Mouse (Mus musculus) MEL (cell line): ENCODE data around the gene Ighmbp2. TPM values are rescaled to one million over a fixed set of nuclear protein-coding genes. Genes with fewer than 3 reads are reported as not detected.
A peak's percentile ranks its signal among the peaks of the same experiment; 100 is the strongest.

Experiments
- DNase-seq: peaks from one replicate; pipeline ENCODE4 v3.0.0; 2011; ENCODE audit warnings: low read depth, low spot score
- H3K27ac ChIP-seq: 2 replicates; pipeline ENCODE4 v1.5.1; 2012; ENCODE audit warnings: low read depth, mild to moderate bottlenecking, control low read depth, low read length, moderate library complexity; ENCODE audit not compliant: control insufficient read depth
- H3K27me3 ChIP-seq, 2 experiments: fragments of 150-350 bp in 1 of 2; sonication (generic) in 1 of 2; 2 replicates each; pipeline ENCODE4 v1.6.1; 2012; ENCODE audit warnings: low read length in 2 of 2, mild to moderate bottlenecking in 2 of 2, improper control_type of control experiment in 1 of 2, moderate library complexity in 1 of 2; ENCODE audit not compliant: insufficient read depth in 2 of 2, control insufficient read depth in 1 of 2
- H3K36me3 ChIP-seq, 2 experiments: 2 replicates each; pipeline ENCODE4 v1.6.1; 2012 to 2014; ENCODE audit warnings: low read length in 2 of 2, improper control_type of control experiment in 1 of 2, inconsistent platforms in 1 of 2, mild to moderate bottlenecking in 1 of 2; ENCODE audit not compliant: insufficient read depth in 2 of 2, control insufficient read depth in 1 of 2
- H3K4me1 ChIP-seq, 2 experiments: fragments of 150-350 bp in 1 of 2; sonication (generic) in 1 of 2; 2 replicates each; pipeline ENCODE4 v1.6.1; 2012; ENCODE audit warnings: low read length in 2 of 2, improper control_type of control experiment in 1 of 2, mild to moderate bottlenecking in 1 of 2; ENCODE audit not compliant: insufficient read depth in 2 of 2, control insufficient read depth in 1 of 2
- H3K4me3 ChIP-seq, 2 experiments: fragments of 150-350 bp in 1 of 2; sonication (generic) in 1 of 2; 2 replicates each; pipeline ENCODE4 v1.5.1; 2012; ENCODE audit warnings: low read depth in 2 of 2, low read length in 2 of 2, mild to moderate bottlenecking in 2 of 2, moderate library complexity in 2 of 2, control low read depth in 1 of 2, improper control_type of control experiment in 1 of 2; ENCODE audit not compliant: control insufficient read depth in 1 of 2, insufficient read depth in 1 of 2
- H3K79me2 ChIP-seq: 2 replicates; pipeline ENCODE4 v1.6.1; 2012; ENCODE audit warnings: mild to moderate bottlenecking, low read length, moderate library complexity; ENCODE audit not compliant: control insufficient read depth, poor library complexity, insufficient read depth
- H3K9ac ChIP-seq: 2 replicates; pipeline ENCODE4 v1.6.1; 2012; ENCODE audit warnings: low read depth, mild to moderate bottlenecking, control low read depth, low read length, moderate library complexity; ENCODE audit not compliant: control insufficient read depth, poor library complexity, severe bottlenecking
- H3K9me3 ChIP-seq: fragments of 150-350 bp; sonication (generic); replicated peaks from 2 replicates; pipeline ENCODE4 v1.6.1; 2012; ENCODE audit warnings: mild to moderate bottlenecking, low read length, improper control_type of control experiment, moderate library complexity; ENCODE audit not compliant: insufficient read depth
- BHLHE40 ChIP-seq: IDR thresholded peaks from 2 replicates; pipeline ENCODE4 v1.6.1; 2012; ENCODE audit warnings: low read depth, mild to moderate bottlenecking, inconsistent platforms, low read length, improper control_type of control experiment, borderline replicate concordance
- CHD1 ChIP-seq: IDR thresholded peaks from 2 replicates; pipeline ENCODE4 v1.6.1; 2012; ENCODE audit warnings: low read depth, mild to moderate bottlenecking, inconsistent platforms, low read length, improper control_type of control experiment
- CHD2 ChIP-seq: IDR thresholded peaks from 2 replicates; pipeline ENCODE4 v1.6.1; 2011; ENCODE audit warnings: low read length, improper control_type of control experiment
- CTCF ChIP-seq, 3 experiments: IDR thresholded peaks in 2 of 3; conservative IDR thresholded peaks in 1 of 3; 2 replicates each; pipeline ENCODE4 v1.5.1; 2011 to 2012; ENCODE audit warnings: low read length in 3 of 3, low read depth in 2 of 3, mild to moderate bottlenecking in 2 of 3, improper control_type of control experiment in 1 of 3, inconsistent platforms in 1 of 3, mixed read lengths in 1 of 3, moderate library complexity in 1 of 3; ENCODE audit not compliant: control insufficient read depth in 1 of 3, insufficient read depth in 1 of 3, poor library complexity in 1 of 3, severe bottlenecking in 1 of 3
- E2F4 ChIP-seq: IDR thresholded peaks from 2 replicates; pipeline ENCODE4 v1.6.1; 2011; ENCODE audit warnings: low read depth, low read length, improper control_type of control experiment, borderline replicate concordance
- ELF1 ChIP-seq: IDR thresholded peaks from 2 replicates; pipeline ENCODE4 v1.6.1; 2014; ENCODE audit warnings: low read depth, mild to moderate bottlenecking, inconsistent platforms, low read length, improper control_type of control experiment, moderate library complexity
- EP300 ChIP-seq, 2 experiments: IDR thresholded peaks; 2 replicates each; pipeline ENCODE4 v1.6.1; 2011; ENCODE audit warnings: improper control_type of control experiment in 2 of 2, low read length in 2 of 2, low read depth in 1 of 2, mild to moderate bottlenecking in 1 of 2
- ETS1 ChIP-seq: IDR thresholded peaks from 2 replicates; pipeline ENCODE4 v1.6.1; 2012; ENCODE audit warnings: low read depth, mild to moderate bottlenecking, inconsistent platforms, low read length, improper control_type of control experiment, moderate library complexity
- GABPA ChIP-seq: IDR thresholded peaks from 2 replicates; pipeline ENCODE4 v1.6.1; 2012; ENCODE audit warnings: low read depth, mild to moderate bottlenecking, inconsistent platforms, low read length, improper control_type of control experiment, moderate library complexity
- GATA1 ChIP-seq: IDR thresholded peaks from 2 replicates; pipeline ENCODE4 v1.6.1; 2011; ENCODE audit warnings: low read depth, low read length, improper control_type of control experiment
- HCFC1 ChIP-seq: IDR thresholded peaks from 2 replicates; pipeline ENCODE4 v1.6.1; 2012; ENCODE audit warnings: low read depth, mild to moderate bottlenecking, inconsistent platforms, low read length, improper control_type of control experiment, moderate library complexity
- JUND ChIP-seq: IDR thresholded peaks from 2 replicates; pipeline ENCODE4 v1.6.1; 2011; ENCODE audit warnings: low read depth, mild to moderate bottlenecking, improper control_type of control experiment, low read length
- MAFK ChIP-seq: IDR thresholded peaks from 2 replicates; pipeline ENCODE4 v1.6.1; 2011; ENCODE audit warnings: low read depth, mild to moderate bottlenecking, low read length, improper control_type of control experiment, borderline replicate concordance
- MAX ChIP-seq: IDR thresholded peaks from 2 replicates; pipeline ENCODE4 v1.6.1; 2011; ENCODE audit warnings: low read length, improper control_type of control experiment
- MAZ ChIP-seq: IDR thresholded peaks from 2 replicates; pipeline ENCODE4 v1.6.1; 2012; ENCODE audit warnings: low read depth, mild to moderate bottlenecking, inconsistent platforms, low read length, improper control_type of control experiment
- MEF2A ChIP-seq: IDR thresholded peaks from 2 replicates; pipeline ENCODE4 v1.6.1; 2014; ENCODE audit warnings: low read depth, mild to moderate bottlenecking, inconsistent platforms, low read length, improper control_type of control experiment; ENCODE audit not compliant: poor library complexity, insufficient replicate concordance, severe bottlenecking; ENCODE audit errors: extremely low read depth
- MXI1 ChIP-seq: IDR thresholded peaks from 2 replicates; pipeline ENCODE4 v1.6.1; 2011; ENCODE audit warnings: mild to moderate bottlenecking, low read depth, low read length, improper control_type of control experiment
- MYB ChIP-seq: IDR thresholded peaks from 2 replicates; pipeline ENCODE4 v1.6.1; 2011; ENCODE audit warnings: mild to moderate bottlenecking, low read depth, low read length, improper control_type of control experiment
- NELFE ChIP-seq: IDR thresholded peaks from 2 replicates; pipeline ENCODE4 v1.6.1; 2011; ENCODE audit warnings: low read depth, low read length, improper control_type of control experiment
- NRF1 ChIP-seq: IDR thresholded peaks from 2 replicates; pipeline ENCODE4 v1.6.1; 2014; ENCODE audit warnings: low read depth, mild to moderate bottlenecking, inconsistent platforms, low read length, improper control_type of control experiment, moderate library complexity; ENCODE audit not compliant: poor library complexity, insufficient read depth, severe bottlenecking
- POLR2A ChIP-seq, 2 experiments: IDR thresholded peaks; 2 replicates each; pipeline ENCODE4 v1.6.1; 2011 to 2012; ENCODE audit warnings: low read length in 2 of 2, mild to moderate bottlenecking in 2 of 2, control low read depth in 1 of 2, improper control_type of control experiment in 1 of 2, low read depth in 1 of 2, moderate library complexity in 1 of 2; ENCODE audit not compliant: control insufficient read depth in 1 of 2, insufficient read depth in 1 of 2, poor library complexity in 1 of 2
- POLR2AphosphoS2 ChIP-seq: IDR thresholded peaks from 2 replicates; pipeline ENCODE4 v1.6.1; 2011; ENCODE audit warnings: low read length, improper control_type of control experiment
- POLR2AphosphoS5 ChIP-seq: IDR thresholded peaks from 2 replicates; pipeline ENCODE4 v1.6.1; 2012; ENCODE audit warnings: low read depth, borderline replicate concordance, mild to moderate bottlenecking, inconsistent platforms, low read length, moderate library complexity, mixed read lengths
- RAD21 ChIP-seq: IDR thresholded peaks from 2 replicates; pipeline ENCODE4 v1.6.1; 2011; ENCODE audit warnings: mild to moderate bottlenecking, low read depth, low read length, improper control_type of control experiment
- RCOR1 ChIP-seq: IDR thresholded peaks from 2 replicates; pipeline ENCODE4 v1.6.1; 2012; ENCODE audit warnings: low read depth, mild to moderate bottlenecking, inconsistent platforms, low read length, improper control_type of control experiment
- SIN3A ChIP-seq: IDR thresholded peaks from 2 replicates; pipeline ENCODE4 v1.6.1; 2012; ENCODE audit warnings: low read length, improper control_type of control experiment, inconsistent platforms
- SMC3 ChIP-seq: IDR thresholded peaks from 2 replicates; pipeline ENCODE4 v1.6.1; 2011; ENCODE audit warnings: low read depth, low read length, improper control_type of control experiment
- TAL1 ChIP-seq: IDR thresholded peaks from 2 replicates; pipeline ENCODE4 v1.6.1; 2012; ENCODE audit warnings: mild to moderate bottlenecking, inconsistent platforms, low read length, moderate library complexity, mixed read lengths
- TBP ChIP-seq: IDR thresholded peaks from 2 replicates; pipeline ENCODE4 v1.8.0; 2011; ENCODE audit warnings: low read depth, low read length, improper control_type of control experiment
- TCF12 ChIP-seq: IDR thresholded peaks from 2 replicates; pipeline ENCODE4 v1.6.1; 2014; ENCODE audit warnings: low read depth, mild to moderate bottlenecking, inconsistent platforms, low read length, improper control_type of control experiment, moderate library complexity
- UBTF ChIP-seq: IDR thresholded peaks from 2 replicates; pipeline ENCODE4 v1.6.1; 2012; ENCODE audit warnings: low read depth, mild to moderate bottlenecking, inconsistent platforms, low read length, improper control_type of control experiment, moderate library complexity, borderline replicate concordance; ENCODE audit not compliant: insufficient read depth
- USF1 ChIP-seq: IDR thresholded peaks from 2 replicates; pipeline ENCODE4 v1.6.1; 2014; ENCODE audit warnings: low read depth, mild to moderate bottlenecking, inconsistent platforms, low read length, improper control_type of control experiment, moderate library complexity
- USF2 ChIP-seq, 2 experiments: IDR thresholded peaks; 2 replicates each; pipeline ENCODE4 v1.6.1; 2011 to 2012; ENCODE audit warnings: improper control_type of control experiment in 2 of 2, low read length in 2 of 2, borderline replicate concordance in 1 of 2, inconsistent platforms in 1 of 2, low read depth in 1 of 2, mild to moderate bottlenecking in 1 of 2; ENCODE audit not compliant: insufficient read depth in 1 of 2
- ZC3H11A ChIP-seq: IDR thresholded peaks from 2 replicates; pipeline ENCODE4 v1.6.1; 2012; ENCODE audit warnings: low read depth, mild to moderate bottlenecking, inconsistent platforms, low read length, improper control_type of control experiment
- ZKSCAN1 ChIP-seq: IDR thresholded peaks from 2 replicates; pipeline ENCODE4 v1.6.1; 2012; ENCODE audit warnings: low read depth, mild to moderate bottlenecking, inconsistent platforms, low read length, improper control_type of control experiment, moderate library complexity
- ZMIZ1 ChIP-seq: IDR thresholded peaks from 2 replicates; pipeline ENCODE4 v1.6.1; 2012; ENCODE audit warnings: low read depth, mild to moderate bottlenecking, inconsistent platforms, low read length, improper control_type of control experiment, moderate library complexity
- ZNF384 ChIP-seq: IDR thresholded peaks from 2 replicates; pipeline ENCODE4 v1.6.1; 2012; ENCODE audit warnings: low read depth, mild to moderate bottlenecking, inconsistent platforms, low read length, improper control_type of control experiment
- polyA plus RNA-seq, 2 experiments: library from polyadenylated mRNA; stranded (reverse) in 1 of 2; unstranded in 1 of 2; fragments of >175 nt in 1 of 2; fragments of >200 nt in 1 of 2; gene quantifications; 2 replicates each; pipeline versions ENCODE4 v1.2.1 to v1.2.4; 2012; ENCODE audit warnings: low replicate concordance in 2 of 2, low read depth in 1 of 2; ENCODE audit not compliant: insufficient read length in 2 of 2, insufficient read depth in 1 of 2, missing spikeins in 1 of 2
- total RNA-seq: library from RNA; depleted of rRNA; stranded (reverse); fragments of 300-350 nt; gene quantifications from 2 replicates; pipeline ENCODE4 v1.2.3, GENCODE M21; 2012

Ighmbp2 gene
- total and polyA plus RNA-seq, 3 experiments = 11.7 to 12.9 TPM; not detected in 1

GRCm38 (mm10) chr19:3320801-3321200 is 38.0 kb upstream of the Ighmbp2 start:
- peaks cover 13 to 21% of the 10 kb centered on the region in 2 experiments for H3K4me1 ChIP-seq
- H3K27me3 ChIP-seq = no peaks in the 10 kb centered on the region
- peak; percentile 93 for DNase-seq
- peaks cover 0 to 5% of the 10 kb centered on the region in 2 experiments; a peak in 2 of 4 replicates for H3K36me3 ChIP-seq
- peak overlapping the region; percentile 75 for H3K9ac ChIP-seq
- no peaks in the 10 kb centered on the region; the same call in 1 of the 2 replicates for H3K79me2 ChIP-seq
- H3K27ac ChIP-seq = peak overlapping the region; percentile 89; the same call in 1 of the 2 replicates
- no peaks in the 10 kb centered on the region for H3K9me3 ChIP-seq
- H3K4me3 ChIP-seq = peak overlapping the region; percentile 51 to 68
- TF ChIP-seq TCF12 (peak; percentile 39), POLR2AphosphoS2 (no peak), POLR2A (IDR thresholded peaks at IDR 0.05; ENCODE audit: control insufficient read depth in 1 of 2, insufficient read depth in 1 of 2, low read depth in 1 of 2, low read length in 2 of 2, poor library complexity in 1 of 2) (no peak), BHLHE40 (peak; percentile 71; the same call in 1 of the 2 replicates), SMC3 (peak; percentile 87), ETS1 (peak; percentile 63; the same call in 1 of the 2 replicates), MXI1 (peak; percentile 72), RCOR1 (no peak; the same call in 1 of the 2 replicates), MYB (no peak), TAL1 (no peak), E2F4 (no peak), ZMIZ1 (no peak), SIN3A (peak; percentile 86), UBTF (no peak), USF1 (0 out of 2 replicates have a peak, but pooled peaks have one; percentile 1), HCFC1 (0 out of 2 replicates have a peak, but pooled peaks have one; percentile 29), MEF2A (no peak), TBP (peak; percentile 58), USF2 (IDR thresholded peaks at IDR 0.05; ENCODE audit: borderline replicate concordance in 1 of 2, insufficient read depth in 1 of 2, low read depth in 1 of 2, low read length in 2 of 2) (no peak), MAZ (peak; percentile 28; the same call in 1 of the 2 replicates), POLR2AphosphoS5 (no peak), ZNF384 (no peak), CHD1 (no peak), EP300 (IDR thresholded peaks at IDR 0.05; ENCODE audit: low read depth in 1 of 2, low read length in 2 of 2) (peak; percentile 34 to 38; a peak in 1 of 4 replicates), ELF1 (0 out of 2 replicates have a peak, but pooled peaks have one; percentile 21), NRF1 (no peak), ZKSCAN1 (no peak), NELFE (no peak), MAFK (no peak), CTCF (IDR thresholded peaks at IDR 0.05 in 2 of 3, conservative IDR thresholded peaks at IDR 0.05 in 1 of 3; ENCODE audit: control insufficient read depth in 1 of 3, insufficient read depth in 1 of 3, low read depth in 2 of 3, low read length in 3 of 3, poor library complexity in 1 of 3, severe bottlenecking in 1 of 3) (peak; percentile 76 to 94 (median 87)), JUND (no peak), RAD21 (peak; percentile 92), GATA1 (peak; percentile 0; the same call in 1 of the 2 replicates), GABPA (no peak), MAX (no peak), ZC3H11A (peak; percentile 88), CHD2 (peak; percentile 36; the same call in 1 of the 2 replicates)
